Mouse (Mus musculus) adrenal gland, adult 10 weeks (tissue): Measurements from ENCODE around the gene Mgat4b. TPM values are rescaled to one million over a fixed set of nuclear protein-coding genes. Genes with fewer than 3 reads are reported as not detected.

Experiments used
- polyA plus RNA-seq: library from polyadenylated mRNA; stranded (reverse); fragments of 350-450 nt; fragmentation: Illumina TruSeq; extraction: RNeasy Lipid Tissue Mini Kit (QIAGEN cat#74804); gene quantifications from one replicate; pipeline ENCODE4 v1.2.3, GENCODE M21; 2014; ENCODE audit warnings: low read depth, low replicate concordance

Mgat4b gene
- polyA plus RNA-seq: 6.1 TPM

DNA sequence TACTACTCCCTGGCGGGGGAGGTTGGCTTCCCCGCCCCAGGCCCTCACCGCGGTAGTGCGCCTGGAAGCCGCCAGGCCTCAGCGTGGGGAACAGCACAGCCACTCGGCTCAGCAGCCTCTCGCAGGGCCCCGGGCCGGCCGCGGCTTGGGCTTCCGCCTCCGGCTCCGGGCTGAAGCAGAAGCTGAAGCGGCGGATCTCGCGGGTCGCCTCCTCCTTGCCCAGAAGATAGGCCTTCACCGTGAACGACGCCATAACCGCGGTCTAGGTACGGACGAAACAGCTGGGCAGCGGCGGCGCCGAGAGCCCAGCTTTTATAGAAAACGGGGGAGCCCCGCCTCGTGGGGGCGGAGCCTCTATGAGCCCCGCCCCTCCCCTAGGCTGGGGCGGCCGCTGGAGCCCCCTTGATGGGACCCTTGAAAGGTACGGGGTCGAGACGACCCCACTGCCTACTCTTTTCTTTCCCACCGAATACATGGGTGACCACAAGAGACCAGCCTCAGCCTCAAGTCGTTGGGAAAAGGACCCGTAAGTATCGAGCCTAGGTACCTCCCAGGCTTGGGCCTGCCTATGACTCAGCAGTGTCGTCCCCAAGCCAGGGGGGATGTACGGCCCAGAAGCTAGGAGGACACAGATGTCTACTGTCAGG is at the start of gene Mgat4b, which contains the start of gene Sqstm1:
TSS of gene Mgat4b (plus strand) at position 386 of the 647 bp plus-strand sequence.
TSS of gene Sqstm1 (minus strand) at position 323 of the 647 bp plus-strand sequence.

DNA sequence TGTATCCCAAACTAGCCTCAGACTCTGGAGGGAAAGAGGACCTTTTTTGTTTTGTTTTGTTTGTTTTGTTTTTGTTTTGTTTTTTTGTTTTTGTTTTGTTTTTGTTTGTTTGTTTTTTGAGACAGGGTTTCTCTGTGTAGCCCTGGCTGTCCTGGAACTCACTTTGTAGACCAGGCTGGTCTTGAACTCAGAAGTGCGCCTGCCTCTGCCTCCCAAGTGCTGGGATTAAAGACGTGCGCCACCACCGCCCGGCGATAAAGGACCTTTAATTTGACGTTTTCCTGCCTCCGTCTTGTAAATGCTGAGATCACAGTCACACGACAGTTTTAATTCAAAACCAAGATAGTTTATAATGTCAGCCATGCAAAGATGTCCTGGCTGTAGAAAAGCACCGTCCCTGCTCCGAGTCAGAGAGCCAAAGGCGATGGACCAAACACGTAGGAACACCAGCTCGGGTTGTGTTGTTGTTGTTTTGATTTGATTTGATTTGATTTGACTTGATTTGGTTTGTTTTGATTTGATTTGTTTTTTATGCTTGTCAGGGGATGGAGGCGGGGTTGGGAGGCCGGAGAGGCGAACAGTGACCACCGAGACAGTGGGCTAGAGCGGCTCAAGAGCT is 36.5 kb upstream of the Mgat4b start, which contains the start of gene Mrnip:
TSS of gene Mrnip (plus strand) at position 334 of the 619 bp plus-strand sequence.

DNA sequence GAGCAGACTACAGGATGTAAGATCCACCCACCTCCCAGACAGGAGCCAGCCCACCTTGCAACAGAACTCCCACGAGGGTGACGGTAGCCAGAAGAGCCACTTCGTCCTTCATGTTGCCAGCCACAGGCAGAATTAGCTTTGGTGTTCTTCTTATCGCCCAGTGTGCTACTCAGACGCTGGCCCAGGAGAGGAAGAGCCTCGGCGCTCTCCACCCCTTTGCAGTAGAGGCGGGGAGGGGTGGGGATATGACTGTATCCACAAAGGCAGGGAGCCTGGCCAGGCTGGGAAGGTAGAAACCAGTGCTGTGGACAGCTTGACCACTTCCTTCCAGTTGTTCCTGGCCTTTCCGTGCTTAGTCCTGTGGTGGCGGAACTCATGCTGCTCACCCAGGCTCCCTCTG is 27.6 kb downstream of the Mgat4b start, which contains the start of gene Ltc4s:
TSS of gene Ltc4s (minus strand) at position 293 of the 400 bp plus-strand sequence.

Other genes with a start within 250 kb of the Mgat4b start
- 206 TPM for gene Rnf130, start 185.5 kb upstream of the Mgat4b start, polyA plus RNA-seq
- 19.7 TPM for gene Tbc1d9b, start 79.5 kb upstream of the Mgat4b start, polyA plus RNA-seq
- 0.52 TPM for gene Mrnip, start 36.4 kb upstream of the Mgat4b start, polyA plus RNA-seq
- 988 TPM for gene Sqstm1, start 63 bp upstream of the Mgat4b start, polyA plus RNA-seq
- not detected for gene Ltc4s, start 27.7 kb downstream of the Mgat4b start, polyA plus RNA-seq
- 10.7 TPM for gene Maml1, start 81.4 kb downstream of the Mgat4b start, polyA plus RNA-seq
- gene Canx, start 114.8 kb downstream of the Mgat4b start, polyA plus RNA-seq: 893 TPM
- gene Cby3, start 143.6 kb downstream of the Mgat4b start, polyA plus RNA-seq: not detected
- 885 TPM for gene Hnrnph1, start 166.1 kb downstream of the Mgat4b start, polyA plus RNA-seq
- 52.7 TPM for gene Rufy1, start 220.2 kb downstream of the Mgat4b start, polyA plus RNA-seq